Mouse (Mus musculus) right cerebral cortex, postnatal 14 days (tissue): Measurements from ENCODE around the gene Mvb12b.

Source experiments
- DNase-seq: peaks from one replicate; pipeline ENCODE4 v3.0.0; 2022

Mvb12b gene

DNA sequence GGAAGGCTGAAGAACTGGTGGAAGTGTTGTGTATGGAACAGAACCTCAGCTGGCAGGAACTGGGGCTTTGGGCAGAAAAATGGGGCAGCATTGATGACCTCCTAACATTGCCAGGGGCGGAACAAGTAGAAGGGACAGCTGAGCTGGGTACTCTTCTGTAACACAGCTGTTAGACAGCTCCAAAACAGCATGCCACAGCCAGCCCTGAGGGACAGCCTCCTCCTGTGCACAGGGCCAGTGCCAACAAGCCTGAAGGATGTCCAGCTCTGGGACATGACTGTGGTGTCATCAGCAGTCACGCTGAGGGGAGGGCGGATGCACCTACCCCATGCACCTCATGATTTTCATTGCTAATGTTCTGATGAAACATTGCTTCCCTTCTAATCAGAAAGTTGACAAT lies 78.7 kb downstream of the Mvb12b start:
- DNase-seq = no peak

DNA sequence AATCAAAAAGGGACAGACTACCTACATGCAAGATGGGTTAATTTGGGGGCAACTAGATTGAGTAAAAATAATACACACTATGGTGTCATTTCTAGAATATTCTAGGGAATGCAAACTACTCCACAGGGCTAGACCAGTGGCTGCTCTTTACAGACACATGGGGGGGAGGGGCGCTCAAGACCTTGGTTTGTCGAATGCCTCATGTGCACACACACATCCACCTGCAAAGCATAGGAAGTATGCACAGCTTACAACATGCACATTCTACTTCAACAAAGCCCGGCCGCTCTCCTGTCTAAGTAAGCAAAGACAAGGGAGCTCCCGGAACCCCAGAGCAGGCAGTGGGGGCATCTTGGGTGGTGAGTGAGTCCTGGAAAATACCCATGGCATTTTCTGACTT lies 79.7 kb downstream of the Mvb12b start:
- no peak for DNase-seq

DNA sequence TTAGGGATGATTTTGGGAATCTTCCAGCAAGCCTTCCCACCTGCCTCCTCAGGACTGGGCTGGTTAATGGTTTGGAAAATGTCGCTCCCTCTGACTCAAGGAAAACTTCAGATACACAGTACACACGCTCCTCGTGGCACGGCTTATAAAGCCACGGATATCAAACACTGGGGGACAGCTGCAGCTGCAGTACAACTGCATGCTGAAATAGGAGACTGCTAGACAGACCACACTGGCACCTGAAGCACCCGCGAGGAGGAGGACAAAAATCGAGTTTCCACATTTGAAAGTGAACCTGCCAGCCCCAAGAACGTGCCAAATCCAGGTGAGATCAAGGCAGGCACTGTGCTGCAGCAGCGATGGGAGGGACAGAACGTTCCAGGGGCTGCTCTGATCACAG lies 82.1 kb downstream of the Mvb12b start:
- DNase-seq = no peak

DNA sequence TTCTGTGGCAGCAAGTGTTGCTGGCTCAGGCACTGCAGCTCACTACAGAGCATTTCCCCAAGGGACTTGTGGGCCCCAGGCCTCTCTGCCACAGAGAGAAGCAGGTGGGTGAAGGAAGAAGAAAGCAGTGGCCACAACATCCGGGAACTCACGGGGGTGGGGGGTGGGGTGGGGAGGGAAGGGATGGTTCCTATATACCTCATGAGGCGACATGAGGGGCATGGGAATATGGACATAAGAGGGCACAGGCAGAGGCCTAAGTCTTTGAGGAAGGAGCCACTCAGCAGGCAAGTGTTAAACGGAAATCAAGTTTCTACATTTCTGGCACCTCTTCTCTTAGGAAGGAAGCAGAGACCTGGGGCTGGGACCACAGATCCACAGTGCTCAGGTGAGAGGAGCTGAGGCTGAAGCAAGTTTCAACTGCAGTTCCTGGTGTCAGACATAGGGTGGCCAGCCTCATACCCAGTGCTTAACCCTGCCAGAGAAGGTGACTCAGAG lies 84.0 kb downstream of the Mvb12b start:
- DNase-seq = no peak

DNA sequence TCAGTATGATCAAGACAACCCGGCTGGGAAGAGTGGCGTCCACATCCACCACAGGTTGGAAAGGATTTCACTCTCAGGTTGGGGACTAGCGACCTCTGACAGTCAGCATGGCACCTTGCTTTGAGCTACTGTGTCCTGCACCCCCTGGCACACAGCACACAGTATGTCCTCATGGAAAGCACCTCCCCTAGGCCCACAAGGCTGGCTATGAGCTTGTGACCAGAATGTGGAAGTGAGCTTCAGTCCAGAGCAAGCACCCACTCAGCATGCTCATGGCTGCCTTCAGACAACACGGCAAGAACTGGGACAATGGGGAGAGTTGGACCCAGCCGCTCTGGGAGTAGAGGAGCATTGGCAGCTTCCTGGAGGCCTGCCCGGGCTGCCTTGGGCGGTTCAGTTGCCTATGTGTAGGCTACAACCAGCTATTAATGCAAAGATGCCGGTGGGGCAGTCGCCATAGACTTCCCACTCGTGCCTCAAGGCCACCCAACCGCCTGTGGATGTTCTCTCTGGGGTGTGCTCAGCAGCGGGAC lies 84.6 kb downstream of the Mvb12b start:
- no peak for DNase-seq

DNA sequence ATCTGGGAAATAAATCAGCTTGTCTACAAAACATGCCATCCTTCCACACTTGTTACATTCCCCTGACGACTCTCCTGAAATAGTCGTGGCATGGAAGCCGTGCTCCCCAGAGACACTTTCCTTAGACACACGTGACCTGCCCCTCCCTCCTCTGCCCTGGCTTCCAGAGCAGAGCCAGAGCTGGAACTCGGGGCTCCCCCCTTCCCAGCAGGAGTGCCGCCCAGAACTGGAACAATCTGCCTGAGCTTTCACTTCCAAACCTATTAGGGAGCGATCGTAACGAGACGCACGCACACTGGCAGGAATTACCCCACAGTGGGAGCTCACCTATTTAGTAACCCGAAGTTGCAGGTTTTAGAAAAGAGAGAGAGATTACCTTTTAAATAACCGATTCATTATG lies 86.0 kb downstream of the Mvb12b start:
- no peak for DNase-seq

DNA sequence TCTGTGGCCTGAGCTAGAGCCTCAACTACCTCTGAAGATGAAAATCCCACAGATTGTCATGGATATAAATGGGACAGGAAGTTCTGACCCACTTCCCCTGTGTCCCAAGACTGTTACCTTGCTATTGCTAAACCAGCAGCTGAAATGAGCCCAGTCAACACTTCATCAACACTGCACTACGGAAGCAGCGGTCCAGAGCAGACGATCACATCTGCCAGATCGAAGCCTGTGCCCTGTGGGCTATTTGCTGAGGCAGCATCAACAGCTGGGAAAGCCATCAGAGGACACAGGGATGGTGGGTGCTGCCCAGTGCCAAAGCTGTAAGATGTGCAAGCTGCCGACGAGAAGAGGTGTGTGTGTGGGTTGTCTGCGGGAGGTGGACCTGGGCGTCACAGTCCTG lies 86.4 kb downstream of the Mvb12b start:
- DNase-seq = no peak

DNA sequence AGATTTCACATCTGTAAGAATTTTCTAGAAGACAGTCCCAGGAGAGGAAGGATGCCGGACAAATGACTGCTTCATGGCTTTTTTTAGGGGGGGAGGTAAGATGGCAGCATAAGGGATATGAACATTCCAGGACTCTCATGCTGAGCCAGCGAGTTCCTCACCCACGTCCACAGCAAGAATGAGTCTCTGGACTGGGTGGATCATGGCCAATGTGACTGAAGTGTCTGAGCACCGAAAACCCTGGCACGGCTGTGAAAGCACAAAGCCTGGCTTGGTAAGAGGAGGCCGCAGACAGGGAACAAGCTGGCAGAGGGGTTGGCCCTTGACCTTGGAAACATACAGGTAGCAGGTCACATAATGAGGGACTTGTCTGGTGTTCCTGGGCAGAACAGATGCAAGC lies 87.5 kb downstream of the Mvb12b start:
- DNase-seq = no peak

DNA sequence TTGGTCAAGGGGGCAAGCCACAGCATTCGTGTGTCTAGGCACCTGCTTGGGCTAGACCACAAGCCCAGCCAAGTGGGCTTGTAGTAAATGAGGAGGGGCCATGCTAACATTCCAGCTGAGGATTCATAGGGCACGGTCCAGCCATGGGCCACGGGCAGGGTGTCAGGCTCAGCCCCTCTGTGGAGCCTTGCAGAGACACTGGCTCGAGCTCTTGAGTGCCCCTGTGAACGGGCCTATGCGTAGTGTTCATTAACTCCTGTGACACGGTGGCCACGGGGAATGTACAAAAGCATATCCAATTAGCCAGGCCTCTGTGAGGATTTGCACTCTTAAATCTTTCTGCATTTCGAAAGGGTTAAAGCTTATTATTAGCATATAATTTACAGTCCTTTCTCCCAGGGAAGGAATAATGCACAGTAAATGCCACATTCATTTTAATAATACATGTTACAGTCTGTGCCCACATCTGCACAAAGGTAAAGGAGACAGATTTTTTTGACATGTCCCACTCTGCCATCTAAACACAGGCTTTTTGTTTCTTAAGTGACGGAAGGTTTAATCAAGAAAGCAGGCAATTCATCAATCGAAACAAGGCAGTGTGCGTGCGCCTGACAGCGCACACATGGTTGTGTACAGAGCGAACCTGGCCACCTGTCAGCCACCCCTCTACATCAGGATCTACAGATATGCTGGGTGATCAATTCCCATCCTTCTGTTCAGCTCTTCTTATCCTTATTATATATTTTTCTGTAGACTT lies 91.9 kb downstream of the Mvb12b start:
- DNase-seq = no peak

DNA sequence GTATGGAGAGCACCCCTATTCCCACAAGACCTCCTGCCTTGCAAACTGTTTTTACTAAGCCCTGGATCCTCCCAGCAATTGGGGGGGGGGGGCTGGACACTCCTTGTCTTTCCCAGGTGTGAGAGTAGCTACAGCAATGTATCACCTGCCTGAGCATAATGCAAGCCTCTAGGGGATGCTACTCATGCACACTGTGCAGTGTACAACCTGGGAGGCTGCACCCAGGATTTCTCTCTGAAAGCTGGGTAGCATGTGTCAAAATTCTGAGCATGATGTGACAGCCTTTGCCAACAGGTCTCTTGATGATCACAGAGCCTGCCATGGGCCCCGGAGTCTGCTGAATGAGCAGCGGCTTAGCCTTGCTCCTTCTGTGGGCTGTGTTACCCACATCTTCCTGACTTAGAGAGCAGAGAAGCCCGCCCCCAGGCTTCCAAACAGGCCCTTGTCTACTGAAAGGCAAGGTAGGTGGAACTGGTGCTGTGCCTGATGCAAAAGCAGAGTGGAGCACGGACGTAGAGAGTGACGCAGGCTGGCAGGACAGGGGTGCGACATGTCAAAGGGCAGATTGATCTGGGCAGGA lies 92.7 kb downstream of the Mvb12b start:
- DNase-seq = no peak

DNA sequence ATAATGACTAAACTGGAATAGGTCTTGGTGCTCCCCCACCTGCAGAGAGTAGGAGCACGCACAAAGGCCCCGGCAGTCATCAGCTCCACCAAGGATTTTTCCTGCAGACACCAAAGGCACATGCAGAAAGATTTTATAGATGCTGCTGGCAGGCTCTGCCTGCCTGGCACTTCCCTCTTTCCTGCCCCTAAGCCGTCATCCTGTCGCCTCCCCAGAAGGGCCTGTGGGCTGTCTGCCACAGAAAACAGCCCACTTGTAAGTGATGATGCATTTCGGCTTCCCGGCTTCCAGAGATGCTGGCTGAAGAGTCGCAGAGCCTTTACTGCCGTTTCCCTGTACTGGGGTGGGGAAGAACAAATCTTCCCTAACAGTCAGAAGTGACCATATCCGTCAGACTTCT lies 93.3 kb downstream of the Mvb12b start:
- DNase-seq = peak; percentile 68

DNA sequence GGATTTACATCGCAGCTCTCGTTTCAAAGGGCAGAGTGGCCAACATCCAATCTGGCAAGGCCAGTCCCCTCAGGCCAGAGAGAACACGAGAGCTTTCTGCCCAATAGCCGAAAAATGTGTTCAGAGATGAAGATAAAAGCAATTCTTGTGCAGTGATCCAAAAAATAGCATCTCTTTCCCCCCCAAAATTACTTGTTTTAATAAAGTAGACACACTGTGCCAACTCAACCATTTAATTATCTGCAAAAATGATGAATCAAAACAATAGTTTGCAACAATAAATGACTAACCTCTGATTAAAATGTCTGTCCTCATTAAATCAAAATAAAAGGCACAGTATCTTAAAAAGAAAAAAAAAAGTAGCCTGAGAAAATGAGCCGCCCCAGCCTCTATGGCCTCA lies 97.4 kb downstream of the Mvb12b start:
- DNase-seq = no peak

DNA sequence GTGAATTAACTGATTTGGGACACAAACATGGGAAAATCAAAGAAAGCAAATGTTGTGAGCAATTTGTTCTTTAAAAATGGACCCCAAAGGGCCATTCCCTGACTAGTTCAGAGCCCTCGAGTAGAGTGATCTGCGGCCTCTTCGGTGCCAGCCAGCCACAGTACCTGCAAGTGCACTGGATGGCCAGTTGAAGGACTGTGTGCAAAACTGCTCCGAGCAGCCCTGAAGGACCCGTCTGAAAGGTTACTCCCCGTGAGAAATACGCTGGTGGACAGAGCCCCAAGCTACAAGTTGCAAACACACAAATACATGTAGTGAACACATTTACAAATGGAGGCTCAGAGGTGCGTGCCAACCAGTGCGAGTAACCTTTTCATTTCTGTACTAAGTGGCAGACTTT lies 98.0 kb downstream of the Mvb12b start:
- no peak for DNase-seq

DNA sequence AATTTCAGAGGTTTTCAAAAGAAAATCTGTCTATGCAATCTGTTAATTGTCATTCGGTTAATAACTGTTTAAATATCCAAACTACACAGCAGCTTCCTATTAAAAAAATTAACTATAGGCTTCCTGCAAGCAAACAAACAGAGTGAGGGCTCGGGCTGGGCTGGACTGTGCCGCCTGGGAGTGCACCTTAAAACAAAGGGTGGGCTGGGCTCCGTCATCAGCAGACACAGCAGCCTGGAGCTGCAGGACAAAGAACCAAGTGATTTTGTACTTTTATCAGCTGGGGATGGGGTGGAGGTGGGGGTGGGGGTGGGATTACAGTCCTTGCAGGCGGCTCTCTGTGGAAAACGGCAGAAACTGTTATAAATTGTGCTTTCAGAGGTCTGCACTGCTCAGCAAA lies 98.5 kb downstream of the Mvb12b start:
- DNase-seq = no peak

DNA sequence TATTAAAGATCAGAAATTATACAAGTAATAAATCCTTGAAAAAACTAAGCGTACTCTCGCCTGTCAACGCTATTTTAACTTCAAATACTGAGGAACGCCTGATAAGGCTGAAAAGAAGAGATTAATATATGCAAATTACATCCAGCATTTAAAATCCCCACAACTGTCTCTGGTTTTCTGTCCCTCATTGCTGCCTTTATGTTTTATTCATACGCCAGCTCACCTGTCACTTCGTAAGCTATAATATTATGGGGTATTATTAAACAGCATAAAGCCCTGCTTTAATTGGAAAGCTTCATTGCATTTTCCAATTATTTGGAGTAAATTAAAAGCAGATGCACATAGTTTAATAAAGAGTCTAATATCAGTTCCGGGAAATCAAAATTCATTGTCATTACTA lies 98.9 kb downstream of the Mvb12b start:
- no peak for DNase-seq

DNA sequence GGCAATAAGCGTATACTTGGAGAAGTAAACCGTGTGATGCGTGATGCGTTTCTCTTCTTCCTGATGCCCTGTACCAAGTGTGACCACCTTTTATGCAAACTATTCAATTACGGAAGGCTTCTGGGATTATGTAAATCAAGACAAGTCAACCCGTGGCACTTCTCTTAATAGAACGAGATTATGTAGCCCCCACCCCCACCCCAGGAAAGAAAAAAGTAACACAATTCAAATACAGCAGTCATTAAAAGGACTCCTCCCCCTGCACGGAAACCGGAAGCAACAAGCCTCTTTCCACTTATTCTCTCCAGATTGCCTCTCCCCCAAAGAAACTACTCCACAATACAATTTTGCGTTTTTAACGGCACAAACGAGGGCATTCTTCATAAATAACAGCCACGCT lies 99.6 kb downstream of the Mvb12b start:
- DNase-seq = no peak

DNA sequence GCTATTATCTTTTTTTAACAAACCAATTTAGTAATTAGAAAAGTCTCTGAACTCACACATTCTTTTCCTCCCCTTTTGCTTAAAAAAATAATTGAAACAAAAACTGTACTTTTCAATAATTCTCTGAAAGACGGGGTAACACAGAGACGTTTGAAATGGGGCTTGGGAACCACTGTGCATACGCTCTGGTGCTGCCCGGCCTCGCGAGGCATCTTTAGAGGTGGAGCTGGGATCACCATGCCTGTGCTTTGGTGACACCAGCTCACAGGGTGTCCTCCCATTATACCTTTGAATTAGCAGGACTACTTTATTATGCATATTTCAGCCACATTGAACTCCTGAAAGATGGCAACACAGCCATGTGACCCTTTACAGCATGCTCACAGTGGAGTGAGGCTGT lies 101.7 kb downstream of the Mvb12b start:
- no peak for DNase-seq

DNA sequence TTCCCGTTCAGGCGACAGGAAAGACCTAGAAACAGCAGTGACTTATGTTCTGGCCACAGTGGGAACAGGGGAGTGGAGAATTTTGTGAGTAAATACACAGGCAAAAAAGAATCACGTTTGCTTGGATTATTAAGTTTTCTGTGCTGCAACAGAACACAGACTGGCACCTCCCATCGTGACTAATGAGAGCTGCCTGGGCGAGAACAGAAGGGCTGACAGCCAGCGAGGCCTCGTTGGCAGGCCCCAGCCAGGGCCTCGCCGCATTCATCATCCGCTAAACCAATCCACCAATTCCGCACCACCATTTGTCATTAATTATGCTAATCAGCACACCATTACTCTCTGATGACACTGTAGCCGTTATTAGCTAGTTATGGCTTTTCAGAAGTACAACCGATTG lies 102.2 kb downstream of the Mvb12b start:
- no peak for DNase-seq

DNA sequence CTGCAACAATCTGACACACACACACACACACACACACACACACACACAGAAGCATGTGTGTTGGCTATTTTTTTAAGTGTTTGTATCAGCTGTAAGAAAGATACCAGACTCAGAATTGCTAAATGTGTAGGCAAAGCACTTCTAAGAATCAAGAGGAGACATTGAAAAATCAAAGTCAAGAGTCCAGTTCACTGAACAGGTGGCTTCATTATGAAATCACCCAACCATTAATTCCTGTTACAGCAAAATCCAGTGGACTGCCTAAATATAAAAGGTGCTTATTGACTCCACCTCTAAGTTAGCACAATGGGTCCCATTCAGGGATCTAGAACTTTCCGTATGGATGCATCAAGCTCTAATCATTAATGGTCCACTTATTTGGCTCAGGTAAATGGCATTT lies 103.0 kb downstream of the Mvb12b start:
- DNase-seq = no peak

DNA sequence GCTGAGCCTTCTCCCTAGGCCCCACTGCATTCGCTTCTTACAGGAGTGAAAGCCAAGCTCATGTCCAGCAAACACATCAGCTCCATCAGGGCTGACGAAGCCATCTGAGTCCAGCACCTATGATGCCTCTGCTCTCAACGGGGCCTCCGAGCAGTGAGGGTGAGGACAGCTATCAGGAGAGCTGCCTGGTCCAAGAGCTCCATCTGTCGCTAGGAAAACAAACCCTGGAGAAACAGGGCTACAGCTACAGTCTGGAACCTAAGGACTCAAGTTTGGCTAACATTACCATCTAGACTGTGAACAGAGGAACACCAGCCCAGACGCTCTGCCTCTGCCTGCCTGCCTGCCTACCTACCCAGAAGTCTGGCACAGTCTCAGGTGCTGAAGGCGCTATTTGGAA lies 104.3 kb downstream of the Mvb12b start:
- DNase-seq = no peak

DNA sequence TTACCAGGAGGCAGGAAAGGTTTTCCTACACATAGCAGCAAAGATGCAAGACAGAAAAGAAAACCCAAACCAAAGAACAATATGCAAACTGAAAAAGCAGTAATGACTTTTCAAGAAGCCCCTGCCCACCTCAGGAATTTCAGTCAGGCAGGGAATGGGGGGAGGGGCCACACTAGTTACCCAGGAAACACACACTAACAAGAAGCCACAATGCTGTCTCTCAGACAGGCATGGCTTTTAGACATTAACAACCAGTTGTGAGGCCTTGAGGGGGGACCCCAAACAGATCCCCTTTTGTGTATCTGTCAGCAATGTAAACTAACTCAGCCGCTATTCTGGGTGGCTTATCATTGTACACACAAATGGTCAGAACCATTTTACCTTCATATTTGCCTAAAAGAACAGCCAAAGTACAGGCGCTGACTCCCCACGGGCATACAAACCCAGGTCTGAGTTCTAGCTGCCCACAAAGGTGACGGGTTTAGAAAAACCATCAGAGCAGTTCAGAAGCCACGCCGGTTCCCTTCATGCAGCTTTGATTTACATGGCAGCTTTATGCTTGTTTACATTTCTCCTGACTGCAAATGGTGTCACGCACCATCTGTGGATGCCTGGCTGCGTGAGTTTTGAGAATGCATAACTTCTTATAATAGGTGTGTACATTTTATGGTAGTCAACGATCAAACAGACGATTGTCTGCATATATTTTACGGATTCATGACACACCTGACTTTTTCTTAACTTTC lies 105.9 kb downstream of the Mvb12b start:
- DNase-seq = no peak

DNA sequence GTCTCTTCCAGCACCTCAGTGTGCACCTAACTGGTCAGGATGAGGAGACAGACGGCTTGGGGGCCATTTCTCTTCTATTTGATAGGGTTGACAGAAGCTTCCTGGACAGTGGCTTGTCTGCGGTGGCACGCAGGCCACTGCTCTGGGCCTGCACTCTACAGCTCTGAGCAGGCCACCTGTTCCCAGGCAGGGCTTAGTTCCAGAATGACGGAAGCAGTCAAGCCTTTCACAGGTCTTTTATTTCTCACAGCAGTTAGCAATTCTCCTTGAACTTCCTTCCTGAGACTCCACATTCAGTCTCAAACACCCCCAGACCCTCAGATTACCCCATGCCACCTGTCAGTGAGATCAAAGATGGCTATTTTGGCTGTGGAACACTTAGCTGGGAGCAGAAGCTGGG lies 109.3 kb downstream of the Mvb12b start:
- DNase-seq = no peak

DNA sequence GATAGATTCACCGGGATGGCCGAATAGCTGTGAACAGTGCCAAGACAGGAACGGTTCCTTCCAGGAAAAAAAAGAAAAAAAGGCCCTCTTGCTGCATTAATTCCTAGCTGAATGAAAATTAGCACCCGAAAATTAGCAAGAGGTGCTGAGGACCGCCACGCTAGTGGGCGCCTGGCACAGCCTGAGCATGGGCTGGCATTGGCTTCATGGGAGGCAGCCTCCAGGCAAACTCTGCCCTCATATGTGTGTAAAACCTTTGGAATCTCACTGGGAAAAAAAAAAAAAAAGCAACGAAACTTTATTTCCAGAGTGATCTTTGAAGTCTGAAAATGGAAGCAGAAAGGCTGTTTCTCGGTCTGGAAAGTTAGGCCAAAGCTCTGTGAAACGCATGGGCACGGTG lies 110.7 kb downstream of the Mvb12b start:
- DNase-seq = no peak

DNA sequence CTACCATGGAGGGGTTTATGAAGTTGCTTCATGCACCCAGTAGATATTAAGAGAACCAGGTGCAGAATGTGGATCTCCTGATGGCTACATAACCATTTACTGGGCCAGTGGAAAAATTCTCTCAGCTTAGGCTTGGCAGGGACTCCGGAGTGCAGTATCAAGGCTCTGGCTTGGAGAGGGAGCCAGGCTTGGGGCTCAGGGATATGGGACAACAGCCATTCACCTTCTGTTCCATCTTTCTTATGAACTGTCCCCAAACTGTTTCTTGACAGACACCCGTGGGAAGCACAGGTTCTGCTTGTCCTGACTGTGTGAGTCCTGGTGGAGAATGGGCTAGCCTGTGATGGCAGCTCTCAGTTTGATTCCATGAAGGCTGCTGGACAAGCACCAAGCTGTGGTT lies 112.9 kb downstream of the Mvb12b start:
- no peak for DNase-seq
